Mouse (Mus musculus): Measurements from ENCODE around the gene Kctd6. TPM values are rescaled to one million over a fixed set of nuclear protein-coding genes. Genes with fewer than 3 reads are reported as not detected.
"Not testable (repeated sequence)": the region's sequence is repeated elsewhere in the genome, so short reads cannot be mapped to it uniquely, and the experiment has no call there.

Gene Kctd6
- polyA plus RNA-seq, 1 experiment from 2014 or later = 14.8 TPM

- H3K9me3 ChIP-seq = no peaks in the 10 kb centered on the region
- H3K4me2 ChIP-seq = no peak overlapping the region
- H3K27ac ChIP-seq = no peak overlapping the region
- H3K4me1 ChIP-seq = no peaks in the 10 kb centered on the region
- no peaks in the 10 kb centered on the region for H3K27me3 ChIP-seq
- H3K4me3 ChIP-seq (replicated peaks) = no peak overlapping the region
- H3K9ac ChIP-seq = no peak overlapping the region
- WGBS = 59% methylated on average over 3 of the region's 3 CpGs
- no peak for ATAC-seq (ENCODE audit: low FRiP score)
- H3K36me3 ChIP-seq (replicated peaks) = no peaks in the 10 kb centered on the region
Measured at GRCm38 (mm10) chr14:8258335-8258627, 44.3 kb downstream of the Kctd6 start.

- Histone ChIP-seq H3K9me3 (no peaks in the 10 kb centered on the region), H3K36me3 (replicated peaks) (no peaks in the 10 kb centered on the region), H3K27me3 (no peaks in the 10 kb centered on the region), H3K9ac (no peak overlapping the region), H3K4me1 (no peaks in the 10 kb centered on the region), H3K4me2 (no peak overlapping the region), H3K27ac (no peak overlapping the region), H3K4me3 (replicated peaks) (no peak overlapping the region)
- ATAC-seq (ENCODE audit: low FRiP score) = no peak
- 91% methylated on average over 3 of the region's 3 CpGs for WGBS
Measured at GRCm38 (mm10) chr14:8258752-8259151, 44.8 kb downstream of the Kctd6 start.

DNA sequence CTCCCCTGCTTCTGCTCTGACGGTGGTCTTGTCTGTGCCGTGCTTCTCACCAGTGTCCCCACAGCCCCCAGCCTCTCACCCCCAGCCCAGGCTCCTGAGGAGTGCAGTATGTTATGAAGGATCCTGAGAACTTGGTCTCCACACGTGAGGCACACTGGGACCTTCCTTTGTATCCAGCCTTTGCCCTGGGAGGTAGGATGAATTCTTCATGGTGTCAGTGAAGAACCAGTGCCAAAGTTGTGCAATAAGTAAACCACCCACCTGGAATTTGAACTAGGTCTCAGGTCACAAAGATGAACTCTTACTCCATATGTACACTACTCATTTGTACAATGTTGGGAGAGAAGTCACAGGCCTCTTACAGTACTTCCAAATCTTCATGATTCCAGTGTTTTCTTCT is 45.2 kb downstream of the Kctd6 start, which contains the start of gene Acox2:
Acox2 (minus strand) TSS at position 188 of the 400 bp plus-strand sequence.
- Histone ChIP-seq H3K4me1 (no peaks in the 10 kb centered on the region), H3K4me2 (no peak within 1 kb of the TSS), H3K9ac (no peak within 1 kb of the TSS), H3K27ac (no peak within 1 kb of the TSS), H3K4me3 (replicated peaks) (no peak within 1 kb of the TSS), H3K36me3 (replicated peaks) (no peaks in the 10 kb centered on the region), H3K27me3 (no peaks in the 10 kb centered on the region), H3K9me3 (no peaks in the 10 kb centered on the region)
- 91% methylated on average over 3 of the region's 3 CpGs for WGBS
- ATAC-seq (ENCODE audit: low FRiP score) = no peak

- no peak for ATAC-seq (ENCODE audit: low FRiP score)
- 81% methylated on average over 5 of the region's 5 CpGs for WGBS
- no peaks in the 10 kb centered on the region for H3K36me3 ChIP-seq (replicated peaks)
Measured at GRCm38 (mm10) chr14:8260214-8260613, 46.3 kb downstream of the Kctd6 start.

DNA sequence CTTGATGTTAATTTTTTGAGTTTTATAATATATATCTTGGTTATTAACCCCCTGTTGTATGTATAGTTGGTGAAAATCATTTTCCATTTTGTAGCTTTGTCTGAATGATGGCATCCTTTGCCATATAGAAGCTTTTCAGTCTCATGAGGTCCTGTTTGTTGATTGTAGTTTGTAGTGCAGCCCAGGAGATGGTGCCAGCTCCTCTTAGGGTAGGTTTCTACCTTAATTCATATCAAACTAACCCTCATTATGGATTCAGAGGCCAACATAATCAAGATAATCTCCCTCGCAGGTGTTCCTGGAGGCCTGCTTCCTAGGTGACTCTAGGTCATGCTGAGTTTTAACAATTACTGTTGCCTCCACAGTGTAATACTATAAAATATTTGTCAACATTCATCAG is 48.3 kb downstream of the Kctd6 start:
- H3K27me3 ChIP-seq = no peaks in the 10 kb centered on the region
- ATAC-seq (ENCODE audit: low FRiP score) = no peak
- no peak overlapping the region for H3K9ac ChIP-seq
- no peaks in the 10 kb centered on the region for H3K4me1 ChIP-seq
- H3K27ac ChIP-seq = no peak overlapping the region
- no peaks in the 10 kb centered on the region for H3K36me3 ChIP-seq (replicated peaks)
- H3K4me3 ChIP-seq (replicated peaks) = no peak overlapping the region
- WGBS = 76% methylated on average over 1 of the region's 1 CpGs
- H3K9me3 ChIP-seq = no peaks in the 10 kb centered on the region
- H3K4me2 ChIP-seq = no peak overlapping the region

More at GRCm38 (mm10) chr14:8260214-8260613, 46.3 kb downstream of the Kctd6 start:
- H3K27me3 ChIP-seq = no peaks in the 10 kb centered on the region
- no peak overlapping the region for H3K4me3 ChIP-seq (replicated peaks)
- H3K4me1 ChIP-seq = no peaks in the 10 kb centered on the region
- no peak overlapping the region for H3K9ac ChIP-seq
- no peak overlapping the region for H3K4me2 ChIP-seq
- no peaks in the 10 kb centered on the region for H3K9me3 ChIP-seq
- no peak overlapping the region for H3K27ac ChIP-seq

DNA sequence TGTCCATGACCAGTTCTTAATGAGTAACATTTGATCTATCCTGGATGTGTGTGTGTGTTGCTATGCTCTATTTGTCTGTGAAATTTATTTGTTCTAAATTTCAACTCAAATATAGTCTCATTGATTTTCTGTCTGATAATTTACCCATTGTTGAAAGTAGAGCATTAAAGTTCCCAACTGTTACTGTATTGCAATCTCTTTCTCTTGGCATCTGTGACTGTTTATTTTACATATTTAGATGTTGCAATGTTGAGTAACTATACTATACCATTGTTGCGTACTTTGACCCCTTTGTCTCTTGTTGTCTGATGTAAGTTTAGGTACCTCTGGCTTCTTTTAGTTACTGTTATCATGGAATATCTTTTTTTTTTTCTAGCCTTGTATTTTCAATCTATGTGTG is 50.4 kb downstream of the Kctd6 start:
- Histone ChIP-seq H3K4me1 (no peaks in the 10 kb centered on the region), H3K27me3 (no peaks in the 10 kb centered on the region), H3K4me3 (replicated peaks) (no peak overlapping the region), H3K4me2 (no peak overlapping the region), H3K36me3 (replicated peaks) (no peaks in the 10 kb centered on the region), H3K9me3 (no peaks in the 10 kb centered on the region), H3K27ac (no peak overlapping the region), H3K9ac (no peak overlapping the region)
- 95% methylated on average over 1 of the region's 1 CpGs for WGBS
- ATAC-seq (ENCODE audit: low FRiP score) = no peak

- H3K36me3 ChIP-seq (replicated peaks); H3K9me3 ChIP-seq; H3K27me3 ChIP-seq; H3K4me1 ChIP-seq; H3K4me3 ChIP-seq (replicated peaks); H3K4me2 ChIP-seq; H3K27ac ChIP-seq; H3K9ac ChIP-seq; ATAC-seq (ENCODE audit: low FRiP score): not testable (repeated sequence)
- WGBS = 88% methylated on average over 8 of the region's 8 CpGs
Measured at GRCm38 (mm10) chr14:8271281-8271680, 57.3 kb downstream of the Kctd6 start.

Other genes with a start within 250 kb of the Kctd6 start
- gene Dnase1l3, start 219.6 kb upstream of the Kctd6 start, polyA plus RNA-seq (2016; fragmentation: Nextera tagmentation; extraction: Ambion mirVana) = not detected in 2 replicates
- 18.8 and 21.4 TPM in 2 replicates for gene Abhd6, start 211.2 kb upstream of the Kctd6 start, polyA plus RNA-seq (2016; fragmentation: Nextera tagmentation; extraction: Ambion mirVana)
- gene Rpp14, start 133.8 kb upstream of the Kctd6 start, polyA plus RNA-seq (2016; fragmentation: Nextera tagmentation; extraction: Ambion mirVana) = 53.3 and 53.6 TPM in 2 replicates
- gene Pxk, start 115.9 kb upstream of the Kctd6 start, polyA plus RNA-seq (2016; fragmentation: Nextera tagmentation; extraction: Ambion mirVana) = 30.3 and 34.5 TPM in 2 replicates
- gene Pdhb, start 41.1 kb upstream of the Kctd6 start, polyA plus RNA-seq (2016; fragmentation: Nextera tagmentation; extraction: Ambion mirVana) = 199 and 211 TPM in 2 replicates
- 0.21 TPM in 1 of 2 replicates, not detected in the other for gene Acox2, start 45.2 kb downstream of the Kctd6 start, polyA plus RNA-seq (2016; fragmentation: Nextera tagmentation; extraction: Ambion mirVana)
- 0.43 and 0.60 TPM in 2 replicates for gene Fam107a, start 103.9 kb downstream of the Kctd6 start, polyA plus RNA-seq (2016; fragmentation: Nextera tagmentation; extraction: Ambion mirVana)
- not detected in 2 replicates for gene Oit1, start 164.6 kb downstream of the Kctd6 start, polyA plus RNA-seq (2016; fragmentation: Nextera tagmentation; extraction: Ambion mirVana)